Mouse (Mus musculus): ENCODE data around the gene Sertad2.

- TF ChIP-seq POLR2AphosphoS5 (IDR thresholded peaks at IDR 0.05; ENCODE audit: insufficient replicate concordance, low read depth, low read length): no peak
- TF ChIP-seq CTCF (IDR thresholded peaks at IDR 0.05; ENCODE audit: low read depth, low read length): peak; percentile 82
- no peak for TF ChIP-seq TAL1 (conservative IDR thresholded peaks at IDR 0.05; ENCODE audit: low read depth, low read length)
- no peak for TF ChIP-seq GATA1 (IDR thresholded peaks at IDR 0.05; ENCODE audit: borderline replicate concordance, low read length)
- TF ChIP-seq GATA2 (IDR thresholded peaks at IDR 0.05; ENCODE audit: borderline replicate concordance, low read depth, low read length): no peak
Measured at GRCm38 (mm10) chr11:20691000-20691399, 147.9 kb downstream of the Sertad2 start.
